Mouse (Mus musculus) kidney, adult 9 months (tissue): ENCODE results near the gene Ndn.

Experiments
- DNase-seq: peaks from one replicate; pipeline ENCODE4 v3.0.0; 2022

The Ndn gene

GRCm38 (mm10) chr7:62346269-62346668, at the start of gene Ndn:
Gene Ndn (plus strand): TSS chr7:62346569.
- DNase-seq = no peak

DNA sequence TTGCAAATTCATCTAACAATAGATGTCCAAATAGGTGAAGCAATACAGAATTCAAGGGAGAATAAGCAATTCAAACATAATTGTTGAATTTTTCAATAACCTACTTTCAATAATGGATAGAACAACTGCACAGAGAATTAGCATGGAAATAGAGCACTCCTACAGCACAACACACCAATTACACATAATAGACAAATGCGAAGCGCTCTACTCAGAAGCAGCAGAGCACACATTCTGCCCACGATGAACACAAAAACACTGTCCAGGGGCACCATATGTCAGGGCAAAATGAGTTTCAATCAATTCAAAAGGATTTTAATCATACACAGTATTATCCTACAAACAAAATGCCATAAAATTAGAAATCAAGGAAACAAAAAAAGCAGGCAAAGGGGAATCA, 43.9 kb upstream of the Ndn start:
- DNase-seq = no peak

DNA sequence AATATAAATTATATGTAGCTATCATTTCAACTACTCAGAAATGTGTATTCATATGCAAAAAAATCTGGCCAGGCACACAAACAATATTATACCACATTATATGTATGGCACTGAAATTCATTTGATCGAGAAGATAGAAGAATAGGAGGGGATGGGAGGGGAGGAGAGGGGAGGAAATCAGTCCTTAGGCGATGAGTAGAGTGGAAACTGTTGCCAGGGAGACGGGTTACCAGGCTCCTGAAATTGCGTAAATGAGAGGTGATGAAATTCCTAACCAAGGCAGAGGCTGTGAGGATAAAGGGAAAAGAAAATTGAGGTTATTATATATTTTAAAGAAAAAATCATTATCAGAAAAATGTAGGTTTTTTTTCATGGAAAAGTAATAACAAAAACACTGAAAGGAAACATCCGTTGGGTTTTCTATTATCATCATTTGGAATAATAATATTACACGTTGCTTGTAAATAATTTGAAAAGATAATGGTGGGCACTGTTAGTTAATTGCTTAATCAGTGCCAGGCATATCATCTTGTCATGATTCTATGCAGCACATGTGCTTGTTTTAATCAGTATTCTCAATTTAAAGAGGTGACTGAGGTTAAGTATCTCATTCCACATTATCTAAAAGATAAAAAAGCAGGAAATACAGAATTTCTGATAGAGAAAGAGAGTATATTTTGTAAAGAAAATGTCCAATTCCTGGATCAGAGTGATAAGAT, 39.3 kb upstream of the Ndn start:
- DNase-seq = no peak

DNA sequence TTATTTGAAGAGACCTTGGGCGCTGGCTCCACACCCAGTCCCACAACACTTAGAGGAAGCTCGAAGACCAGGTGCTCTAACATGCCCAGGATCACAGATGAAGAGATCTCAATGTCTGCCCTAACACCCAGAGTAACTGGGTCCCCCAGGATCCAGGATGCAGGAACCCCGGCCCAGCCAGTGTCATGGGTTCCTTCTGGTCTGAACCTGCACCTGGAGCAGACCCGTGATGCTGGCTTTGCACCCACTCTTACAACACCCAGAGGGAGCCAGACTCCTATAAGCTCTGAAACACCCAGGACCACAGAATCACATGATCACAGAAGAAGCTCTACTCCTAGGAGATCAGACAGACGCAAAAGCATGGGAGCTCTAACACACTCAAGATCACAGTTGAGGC, 29.6 kb upstream of the Ndn start:
- DNase-seq = no peak

DNA sequence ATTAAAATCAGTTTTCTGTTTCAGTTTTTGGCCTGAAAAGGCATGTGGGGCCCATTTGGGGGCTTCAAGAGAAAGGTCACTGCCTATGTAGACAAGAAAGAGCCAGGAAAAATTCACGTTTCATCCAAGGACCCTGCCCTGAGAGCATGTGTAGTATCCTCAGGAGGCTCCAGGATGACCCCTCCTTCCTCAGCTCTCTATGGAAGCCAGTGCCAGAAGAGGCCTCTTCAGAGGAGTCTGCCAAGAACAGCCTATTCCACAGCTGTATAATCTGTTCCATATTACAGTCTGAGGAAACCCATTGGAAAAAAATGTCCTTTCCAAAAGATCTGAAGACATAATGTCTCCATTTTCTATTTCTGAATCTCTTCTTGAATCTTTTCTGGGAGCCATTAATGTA, 958 bp upstream of the Ndn start:
- no peak for DNase-seq

- peak; percentile 25 for DNase-seq
Measured at GRCm38 (mm10) chr7:62348106-62348803, 1.9 kb downstream of the Ndn start.

- DNase-seq = no peak
Measured at GRCm38 (mm10) chr7:62348804-62349190, 2.4 kb downstream of the Ndn start.

- DNase-seq = no peak
Measured at GRCm38 (mm10) chr7:62351266-62351665, 4.9 kb downstream of the Ndn start.

DNA sequence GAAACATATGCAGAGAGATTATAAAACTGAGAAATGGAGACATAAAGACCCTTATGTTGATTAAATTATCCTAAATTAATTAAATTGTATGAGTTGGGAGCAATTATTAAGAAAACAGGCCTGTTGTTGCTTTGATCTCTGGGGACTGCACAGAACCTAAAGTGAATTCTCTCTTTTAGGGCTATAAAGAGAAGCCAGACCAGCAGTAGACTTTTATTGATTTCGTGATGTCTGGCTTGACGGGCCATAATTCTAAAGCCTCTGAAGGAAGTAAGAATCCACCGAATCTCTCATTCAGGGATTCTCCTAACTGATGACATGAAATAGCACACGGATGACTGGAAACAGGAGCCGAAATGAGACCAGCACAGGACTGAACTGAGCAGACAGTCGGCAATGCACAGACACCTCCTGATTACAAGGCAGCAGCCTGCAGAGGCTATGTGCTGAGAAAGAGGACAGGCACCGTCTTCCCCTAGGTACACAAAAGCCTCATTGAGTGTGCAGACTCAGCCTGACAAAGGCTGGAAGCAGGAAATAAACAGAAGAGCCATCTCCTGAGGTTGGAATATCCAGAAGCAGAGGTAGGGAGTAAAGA, 18.8 kb downstream of the Ndn start:
- no peak for DNase-seq

DNA sequence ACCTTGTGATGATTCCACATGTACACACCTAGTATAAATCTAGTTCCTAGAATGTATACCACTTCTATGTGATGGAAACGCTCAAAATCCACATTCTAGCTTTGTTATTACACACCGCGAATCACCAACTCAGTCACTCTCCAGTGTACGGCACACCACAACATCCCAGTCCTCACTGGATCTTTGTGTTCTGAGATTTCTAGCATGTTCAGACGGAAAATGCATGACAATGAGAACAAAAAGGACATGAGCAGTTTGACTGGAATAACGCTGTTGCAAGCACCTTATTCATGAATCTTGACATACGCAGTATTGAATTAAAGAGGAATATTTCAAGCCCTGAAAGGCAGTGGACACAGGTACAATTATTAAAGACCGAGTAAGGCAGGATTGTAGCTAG, 20.4 kb downstream of the Ndn start:
- no peak for DNase-seq

DNA sequence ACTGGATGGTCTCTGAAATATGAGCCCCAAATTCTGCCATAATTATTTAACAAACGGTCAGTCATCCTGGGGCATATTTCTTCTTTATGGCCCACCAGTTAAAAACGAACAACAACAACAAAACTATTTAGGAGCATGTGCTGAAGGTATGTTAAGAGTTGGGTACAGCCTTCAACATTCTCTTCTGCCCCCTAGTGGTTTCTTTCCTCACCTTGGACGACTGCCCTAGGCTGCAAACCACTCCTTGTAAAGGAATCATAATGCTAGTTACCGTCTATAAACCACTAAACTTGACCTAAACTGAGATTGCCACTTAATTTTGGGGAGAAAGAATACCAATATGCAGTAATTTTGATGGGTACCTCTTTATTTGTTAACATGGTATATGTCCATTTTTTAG, 29.3 kb downstream of the Ndn start:
- peak; percentile 33 for DNase-seq

- no peak for DNase-seq
Measured at GRCm38 (mm10) chr7:62376510-62377304, 30.3 kb downstream of the Ndn start, which contains the start of gene Magel2. Gene Magel2 (plus strand): TSS chr7:62377010.

GRCm38 (mm10) chr7:62377313-62377712, 30.9 kb downstream of the Ndn start:
- no peak for DNase-seq

GRCm38 (mm10) chr7:62378529-62378928, 32.2 kb downstream of the Ndn start:
- no peak for DNase-seq

GRCm38 (mm10) chr7:62382391-62382790, 36.0 kb downstream of the Ndn start:
- DNase-seq = peak; percentile 48

DNA sequence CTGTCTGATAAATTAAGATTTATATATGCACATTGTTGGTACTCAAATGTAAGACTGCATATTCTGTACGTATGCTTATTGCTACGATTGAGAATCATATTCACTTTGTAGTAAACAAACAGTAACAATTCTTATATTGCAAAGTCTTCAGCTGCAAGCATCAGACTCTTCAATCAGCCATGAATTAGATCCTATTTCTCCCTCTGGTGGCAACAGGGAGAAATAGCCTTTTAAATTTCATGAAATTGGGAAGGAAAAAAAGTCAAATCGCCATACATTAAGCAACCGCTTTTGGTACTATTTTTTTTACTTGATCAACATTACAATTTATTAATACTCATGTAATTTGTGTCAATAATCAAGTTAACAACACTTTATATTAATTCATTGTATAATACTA, 41.9 kb downstream of the Ndn start:
- DNase-seq = no peak

DNA sequence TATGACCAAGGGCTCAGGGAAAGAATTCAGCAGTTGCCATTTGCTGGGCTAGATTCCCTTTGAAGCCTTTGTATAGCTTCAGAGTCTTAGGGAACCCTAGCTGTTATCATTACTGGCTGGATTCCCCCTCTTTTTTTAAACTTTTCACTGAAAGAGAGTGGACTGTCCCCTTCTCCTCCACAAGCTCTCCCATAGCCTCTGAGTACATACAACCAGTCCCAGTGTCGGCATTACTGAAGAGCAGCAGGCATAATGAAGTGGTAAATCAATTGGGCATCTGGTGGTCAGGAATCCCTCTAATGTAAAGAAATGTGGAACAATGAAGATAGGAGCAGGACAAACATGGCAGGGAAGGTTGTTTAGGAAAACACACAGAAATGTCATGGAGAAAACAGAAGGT, 45.8 kb downstream of the Ndn start:
- no peak for DNase-seq
